In genomic region chr11:11530126-11530525, GRCm38 (mm10) we compare ENCODE assay signal across 24 mouse cellular contexts.
DNase-seq lines count a peak whose midpoint lies in the region; ATAC-seq and TF ChIP-seq lines count a peak whose summit lies in the region.
"Had no signal": no experiment of that assay in that cellular context is flagged by ENCODE, and none has a peak within 500 bp of the region (broad histone marks: within the 10 kb centered on the region; RNA-seq: fewer than 3 reads in every experiment).

No protein-coding gene starts in this region.

- H3K4me1 ChIP-seq in CH12.LX (ENCODE audit: control insufficient read depth in 1 of 2, insufficient read depth in 2 of 2): peaks cover 16 to 72% of the 10 kb centered on the region in 2 experiments
- peaks cover 19 to 25% of the 10 kb centered on the region in 2 experiments for H3K4me1 ChIP-seq in MEL (ENCODE audit: control insufficient read depth in 1 of 2, insufficient read depth in 2 of 2, low read length in 2 of 2)
- no peaks in the 10 kb centered on the region for H3K4me1 ChIP-seq in midbrain, embryonic 16.5 days (ENCODE audit: control insufficient read depth, insufficient read depth, low read length)
- no peaks in the 10 kb centered on the region for H3K4me1 ChIP-seq in forebrain, embryonic 10.5 days
- H3K4me1 ChIP-seq: embryonic facial prominence, embryonic 13.5 days; embryonic facial prominence, embryonic 15.5 days; forebrain, embryonic 13.5 days; forebrain, embryonic 15.5 days had no signal

- no peak for DNase-seq in CH12.LX (ENCODE audit: extremely low read depth)
- DNase-seq in MEL (ENCODE audit: low read depth, low spot score): peak; percentile 60
- DNase-seq in forebrain, embryonic 10.5 days (ENCODE audit: extremely low spot score, low spot score): no peak
- DNase-seq in urinary bladder, postnatal 25 days (ENCODE audit: low spot score): no peak
- DNase-seq in adrenal gland, adult 18-20 months (ENCODE audit: low spot score in 2 of 2): no peak
- DNase-seq: adrenal gland, adult 8-10 months; adrenal gland, postnatal 14 days; adrenal gland, postnatal 36 days; cerebellum, adult 11-12 months; cerebellum, adult 2 months; cerebellum, adult 9-10 months; cerebellum, postnatal 10 days; cerebellum, postnatal 25 days; embryo, embryonic 11 days; forebrain, postnatal 0 days had no signal

- H3K79me2 ChIP-seq in CH12.LX (replicated peaks; ENCODE audit: control insufficient read depth, extremely low read depth, insufficient read depth, poor library complexity, severe bottlenecking) (no peaks in the 10 kb centered on the region), MEL (ENCODE audit: control insufficient read depth, insufficient read depth, low read length, poor library complexity) (no peaks in the 10 kb centered on the region)

- H3K9ac ChIP-seq in CH12.LX (ENCODE audit: insufficient read depth, low read depth) (0 out of 2 replicates have a peak overlapping the region, but pooled peaks have one; percentile 4), MEL (ENCODE audit: control insufficient read depth, low read depth, low read length, poor library complexity, severe bottlenecking) (no peak overlapping the region)
- H3K9ac ChIP-seq in midbrain, embryonic 16.5 days (ENCODE audit: low read depth, low read length): no peak overlapping the region
- H3K9ac ChIP-seq: embryonic facial prominence, embryonic 13.5 days; embryonic facial prominence, embryonic 15.5 days; forebrain, embryonic 13.5 days; forebrain, embryonic 15.5 days; forebrain, postnatal 0 days had no signal

- TF ChIP-seq RAD21 in CH12.LX (IDR thresholded peaks at IDR 0.05; ENCODE audit: low read depth, low read length) (no peak), MEL (IDR thresholded peaks at IDR 0.05; ENCODE audit: low read depth, low read length) (no peak)

- TF ChIP-seq CTCF in CH12.LX (conservative IDR thresholded peaks at IDR 0.05 in 1 of 2, IDR thresholded peaks at IDR 0.05 in 1 of 2; ENCODE audit: low read depth in 2 of 2, low read length in 2 of 2) (no peak), MEL (IDR thresholded peaks at IDR 0.05 in 2 of 3, conservative IDR thresholded peaks at IDR 0.05 in 1 of 3; ENCODE audit: control insufficient read depth in 1 of 3, insufficient read depth in 1 of 3, low read depth in 2 of 3, low read length in 3 of 3, poor library complexity in 1 of 3, severe bottlenecking in 1 of 3) (no peak)

- dilution Hi-C loops in CH12.LX (cut with MboI; ENCODE audit: extremely low pct_ligation_motif_present, extremely low pct_unique_long_range_greater_than_20kb, low sequenced_read_pairs): no loop called here

- no peak overlapping the region for H3K4me2 ChIP-seq in CH12.LX (ENCODE audit: insufficient read depth, low read depth, poor library complexity, severe bottlenecking)
- no peak overlapping the region for H3K4me2 ChIP-seq in midbrain, embryonic 16.5 days (ENCODE audit: low read length)
- H3K4me2 ChIP-seq: embryonic facial prominence, embryonic 13.5 days; embryonic facial prominence, embryonic 15.5 days; forebrain, embryonic 13.5 days; forebrain, embryonic 15.5 days had no signal

- no peaks in the 10 kb centered on the region for H3K27me3 ChIP-seq in CH12.LX (replicated peaks)
- no peaks in the 10 kb centered on the region for H3K27me3 ChIP-seq in MEL (ENCODE audit: control insufficient read depth in 1 of 2, insufficient read depth in 2 of 2, low read length in 2 of 2)
- H3K27me3 ChIP-seq in midbrain, embryonic 16.5 days (ENCODE audit: control insufficient read depth, insufficient read depth, low read depth, low read length): no peaks in the 10 kb centered on the region
- H3K27me3 ChIP-seq in forebrain, embryonic 10.5 days (ENCODE audit: poor library complexity, severe bottlenecking): no peaks in the 10 kb centered on the region
- H3K27me3 ChIP-seq: embryonic facial prominence, embryonic 13.5 days; embryonic facial prominence, embryonic 15.5 days; forebrain, embryonic 13.5 days; forebrain, embryonic 15.5 days had no signal

- no peak for TF ChIP-seq POLR2A in CH12.LX (IDR thresholded peaks at IDR 0.05; ENCODE audit: low read depth, low read length)
- TF ChIP-seq POLR2A in MEL (IDR thresholded peaks at IDR 0.05; ENCODE audit: control insufficient read depth in 1 of 2, insufficient read depth in 1 of 2, low read depth in 1 of 2, low read length in 2 of 2, poor library complexity in 1 of 2): no peak

- H3K36me3 ChIP-seq in CH12.LX (replicated peaks in 1 of 2; ENCODE audit: control insufficient read depth in 1 of 2, insufficient read depth in 1 of 2, low read length in 1 of 2): no peaks in the 10 kb centered on the region
- peaks cover 0 to 27% of the 10 kb centered on the region in 2 experiments; a peak in 2 of 4 replicates for H3K36me3 ChIP-seq in MEL (ENCODE audit: control insufficient read depth in 1 of 2, insufficient read depth in 2 of 2, low read length in 2 of 2)
- H3K36me3 ChIP-seq in midbrain, embryonic 16.5 days (ENCODE audit: control insufficient read depth, insufficient read depth, low read length): no peaks in the 10 kb centered on the region
- no peaks in the 10 kb centered on the region for H3K36me3 ChIP-seq in forebrain, embryonic 10.5 days (replicated peaks)
- H3K36me3 ChIP-seq: embryonic facial prominence, embryonic 13.5 days; embryonic facial prominence, embryonic 15.5 days; forebrain, embryonic 15.5 days; G1E had no signal

- no peak overlapping the region for H3K4me3 ChIP-seq in CH12.LX (replicated peaks in 1 of 3; ENCODE audit: low read depth in 2 of 3, low read length in 2 of 3, poor library complexity in 1 of 3)
- H3K4me3 ChIP-seq in MEL (ENCODE audit: control insufficient read depth in 1 of 2, insufficient read depth in 1 of 2, low read depth in 2 of 2, low read length in 2 of 2): no peak overlapping the region
- no peak overlapping the region for H3K4me3 ChIP-seq in midbrain, embryonic 16.5 days (ENCODE audit: low read depth, low read length)
- H3K4me3 ChIP-seq in forebrain, embryonic 10.5 days: no peak overlapping the region
- H3K4me3 ChIP-seq: embryonic facial prominence, embryonic 13.5 days; embryonic facial prominence, embryonic 15.5 days; erythroblast, embryonic 14.5 days; forebrain, embryonic 13.5 days; forebrain, embryonic 15.5 days had no signal

- H3K27ac ChIP-seq in CH12.LX (ENCODE audit: insufficient read depth, low read depth) (no peak overlapping the region), MEL (ENCODE audit: control insufficient read depth, low read depth, low read length) (no peak overlapping the region)
- H3K27ac ChIP-seq in midbrain, embryonic 16.5 days (ENCODE audit: low read length): no peak overlapping the region
- H3K27ac ChIP-seq in forebrain, embryonic 10.5 days: no peak overlapping the region
- H3K27ac ChIP-seq: embryonic facial prominence, embryonic 13.5 days; embryonic facial prominence, embryonic 15.5 days; forebrain, embryonic 13.5 days; forebrain, embryonic 15.5 days had no signal

- H3K9me3 ChIP-seq in CH12.LX (replicated peaks; ENCODE audit: low read length) (no peaks in the 10 kb centered on the region), MEL (replicated peaks; ENCODE audit: insufficient read depth, low read length) (no peaks in the 10 kb centered on the region)
- H3K9me3 ChIP-seq in midbrain, embryonic 16.5 days (replicated peaks; ENCODE audit: control insufficient read depth, low read length, poor library complexity, severe bottlenecking): no peaks in the 10 kb centered on the region
- no peaks in the 10 kb centered on the region for H3K9me3 ChIP-seq in forebrain, embryonic 10.5 days
- H3K9me3 ChIP-seq: embryonic facial prominence, embryonic 13.5 days; embryonic facial prominence, embryonic 15.5 days; forebrain, embryonic 13.5 days; forebrain, embryonic 15.5 days; G1E had no signal

- in situ Hi-C loops in CH12.LX (cut with MboI; ENCODE audit: low pct_ligation_motif_present, low pct_unique_long_range_greater_than_20kb, low sequenced_read_pairs): no loop called here

- TF ChIP-seq EP300 in CH12.LX (IDR thresholded peaks at IDR 0.05; ENCODE audit: low read length): no peak
- no peak; a peak in 1 of 4 replicates for TF ChIP-seq EP300 in MEL (IDR thresholded peaks at IDR 0.05; ENCODE audit: low read depth in 1 of 2, low read length in 2 of 2)

- 88% methylated on average over 2 of the region's 2 CpGs for WGBS in midbrain, embryonic 16.5 days
- 90% methylated on average over 2 of the region's 2 CpGs for WGBS in forebrain, embryonic 10.5 days

- ATAC-seq in granulocyte monocyte progenitor cell, adult 5-6 weeks (replicated peaks; ENCODE audit: poor library complexity, severe bottlenecking): peak; percentile 72
- peak; percentile 53 for ATAC-seq in megakaryocyte progenitor cell, adult 5-6 weeks (replicated peaks; ENCODE audit: poor library complexity)
- no peak for ATAC-seq in midbrain, embryonic 16.5 days
- ATAC-seq: forebrain, embryonic 13.5 days; forebrain, embryonic 15.5 days; forebrain, postnatal 0 days had no signal

TF ChIP-seq in CH12.LX, 34 proteins besides CTCF, POLR2A, EP300 and RAD21:
- TF ChIP-seq RCOR1 (conservative IDR thresholded peaks at IDR 0.05; ENCODE audit: low read depth, low read length): no peak
- no peak for TF ChIP-seq MAFK (IDR thresholded peaks at IDR 0.05; ENCODE audit: insufficient replicate concordance, low read length)
- TF ChIP-seq NELFE (IDR thresholded peaks at IDR 0.05; ENCODE audit: low read depth, low read length): no peak
- no peak for TF ChIP-seq KAT2A (IDR thresholded peaks at IDR 0.05; ENCODE audit: insufficient replicate concordance, low read length)
- no peak for TF ChIP-seq SIN3A (IDR thresholded peaks at IDR 0.05; ENCODE audit: low read length)

TF ChIP-seq in MEL, 35 proteins besides CTCF, POLR2A, EP300 and RAD21:
- no peak for TF ChIP-seq KAT2A (conservative IDR thresholded peaks at IDR 0.05; ENCODE audit: low read depth, low read length)
